Mouse (Mus musculus): ENCODE results near the gene Padi3. TPM values are rescaled to one million over a fixed set of nuclear protein-coding genes. Genes with fewer than 3 reads are reported as not detected.

The Padi3 gene
- total and polyA plus RNA-seq, 2 experiments = not detected

DNA sequence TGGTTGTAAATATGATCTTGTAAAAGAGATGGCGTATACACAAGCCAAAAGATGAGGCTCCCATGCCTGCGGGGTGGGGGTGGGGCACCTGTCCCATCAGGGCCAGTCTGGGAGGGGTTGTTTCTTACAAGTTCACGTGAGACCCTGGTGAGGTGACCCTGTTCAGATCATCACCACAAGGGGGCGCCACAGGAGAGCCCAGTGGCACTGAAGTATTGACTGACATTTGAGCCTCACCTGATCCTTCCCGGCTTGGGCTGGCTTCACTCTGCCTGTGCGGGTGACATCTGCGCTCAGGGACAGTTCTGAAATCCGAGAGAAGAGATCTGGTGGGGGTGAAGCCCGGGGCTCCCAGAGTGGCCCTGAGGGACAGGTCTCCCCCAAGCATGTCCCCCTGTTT is 47.3 kb downstream of the Padi3 start:
- no peaks in the 10 kb centered on the region for H3K79me2 ChIP-seq (ENCODE audit: control insufficient read depth, insufficient read depth, low read length)
- no peaks in the 10 kb centered on the region for H3K27me3 ChIP-seq (ENCODE audit: control insufficient read depth, insufficient read depth, low read length)
- no peak overlapping the region for H3K27ac ChIP-seq (replicated peaks; ENCODE audit: insufficient read depth, low read depth, low read length)
- WGBS = 19% methylated on average over 9 of the region's 9 CpGs
- no peak overlapping the region for H3K4me3 ChIP-seq (ENCODE audit: insufficient read depth, low read depth, low read length)
- no peak overlapping the region for H3K9ac ChIP-seq (ENCODE audit: low read depth, low read length)
- peak; percentile 12 for DNase-seq (ENCODE audit: extremely low read depth, low read depth, low spot score)
- H3K36me3 ChIP-seq (ENCODE audit: control insufficient read depth, insufficient read depth, low read length) = no peaks in the 10 kb centered on the region
- TF ChIP-seq POLR2A (IDR thresholded peaks at IDR 0.05; ENCODE audit: extremely low read depth, insufficient read depth, low read length) (no peak), CTCF (IDR thresholded peaks at IDR 0.05; ENCODE audit: low read depth, low read length) (peak; percentile 83)
- no peaks in the 10 kb centered on the region for H3K4me1 ChIP-seq (ENCODE audit: control insufficient read depth, insufficient read depth, low read length)

DNA sequence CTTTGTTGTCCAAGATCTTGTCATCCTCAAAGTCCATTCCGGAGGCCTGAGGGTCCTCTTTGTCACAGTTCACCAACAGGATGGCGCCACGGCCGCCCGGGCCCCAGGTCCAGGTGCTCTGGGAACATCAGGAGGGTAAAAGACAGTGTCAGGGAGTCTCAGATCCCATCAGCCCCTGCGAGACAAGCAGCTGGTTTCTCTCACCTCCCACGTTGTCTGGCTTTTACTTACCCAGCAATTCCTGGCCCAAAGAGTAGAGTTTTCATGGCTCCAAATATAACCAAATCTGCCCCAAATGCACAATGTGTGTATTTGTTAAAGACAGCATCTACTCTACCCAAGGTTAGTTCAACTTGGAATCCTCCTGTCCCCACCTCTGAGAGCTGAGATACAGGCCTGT is 48.8 kb downstream of the Padi3 start:
- no peaks in the 10 kb centered on the region for H3K36me3 ChIP-seq (ENCODE audit: control insufficient read depth, insufficient read depth, low read length)
- no peak overlapping the region for H3K27ac ChIP-seq (replicated peaks; ENCODE audit: insufficient read depth, low read depth, low read length)
- H3K9ac ChIP-seq (ENCODE audit: low read depth, low read length) = no peak overlapping the region
- H3K4me1 ChIP-seq (ENCODE audit: control insufficient read depth, insufficient read depth, low read length) = no peaks in the 10 kb centered on the region
- no peaks in the 10 kb centered on the region for H3K27me3 ChIP-seq (ENCODE audit: control insufficient read depth, insufficient read depth, low read length)
- WGBS = 91% methylated on average over 7 of the region's 7 CpGs
- no peaks in the 10 kb centered on the region for H3K79me2 ChIP-seq (ENCODE audit: control insufficient read depth, insufficient read depth, low read length)
- no peak overlapping the region for H3K4me3 ChIP-seq (ENCODE audit: insufficient read depth, low read depth, low read length)
- TF ChIP-seq CTCF (IDR thresholded peaks at IDR 0.05; ENCODE audit: low read depth, low read length) (no peak), POLR2A (IDR thresholded peaks at IDR 0.05; ENCODE audit: extremely low read depth, insufficient read depth, low read length) (no peak)
- no peak for DNase-seq (ENCODE audit: extremely low read depth, low read depth, low spot score)

DNA sequence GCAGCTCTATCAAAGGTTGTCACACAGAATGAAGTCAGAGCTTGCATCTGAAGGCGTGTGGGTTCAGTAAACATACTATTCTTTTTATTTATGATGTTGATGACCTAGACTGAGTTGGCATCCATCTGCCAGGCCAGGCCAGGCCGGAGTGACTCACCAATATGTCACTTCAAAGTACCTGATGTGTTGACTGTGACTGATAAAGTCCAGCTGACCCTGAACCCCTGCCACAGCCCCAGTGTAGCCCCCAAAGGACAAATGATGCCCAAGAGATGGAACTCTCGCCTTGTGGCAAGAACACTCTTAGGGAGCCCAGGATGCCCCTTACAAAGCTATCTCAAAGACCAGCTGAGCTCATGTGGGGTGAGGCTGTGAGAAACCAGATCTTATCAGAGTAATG is 54.6 kb downstream of the Padi3 start:
- no peak for DNase-seq (ENCODE audit: extremely low read depth, low read depth, low spot score)

DNA sequence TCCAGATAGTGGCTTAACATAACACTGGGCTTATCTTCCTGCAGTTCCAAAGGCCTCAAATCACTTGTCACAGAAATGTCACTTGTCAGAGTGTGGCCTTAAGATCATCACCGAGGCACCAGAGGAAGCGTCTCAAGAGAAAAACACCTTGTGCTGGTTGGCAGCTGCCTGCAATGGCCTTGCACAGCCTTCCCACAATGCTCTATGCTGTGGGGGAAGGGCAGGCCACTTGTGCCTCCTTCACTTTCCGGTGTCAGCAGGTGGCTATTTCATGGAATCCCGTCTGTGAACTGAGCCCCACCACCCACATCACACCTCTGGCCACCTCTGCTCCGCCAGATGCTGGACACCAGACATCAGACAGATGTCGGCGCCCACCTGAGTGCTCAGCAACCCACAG is 57.1 kb downstream of the Padi3 start:
- no peak for DNase-seq (ENCODE audit: extremely low read depth, low read depth, low spot score)
- TF ChIP-seq POLR2A (IDR thresholded peaks at IDR 0.05; ENCODE audit: extremely low read depth, insufficient read depth, low read length) (no peak), CTCF (IDR thresholded peaks at IDR 0.05; ENCODE audit: low read depth, low read length) (no peak)

More for the DNA sequence above, 54.6 kb downstream of the Padi3 start:
- H3K27ac ChIP-seq (replicated peaks; ENCODE audit: insufficient read depth, low read depth, low read length) = no peak overlapping the region
- no peaks in the 10 kb centered on the region for H3K79me2 ChIP-seq (ENCODE audit: control insufficient read depth, insufficient read depth, low read length)
- no peaks in the 10 kb centered on the region for H3K27me3 ChIP-seq (ENCODE audit: control insufficient read depth, insufficient read depth, low read length)
- WGBS = 79% methylated on average over 3 of the region's 3 CpGs
- H3K36me3 ChIP-seq (ENCODE audit: control insufficient read depth, insufficient read depth, low read length) = no peaks in the 10 kb centered on the region
- H3K4me1 ChIP-seq (ENCODE audit: control insufficient read depth, insufficient read depth, low read length) = no peaks in the 10 kb centered on the region
- TF ChIP-seq CTCF (IDR thresholded peaks at IDR 0.05; ENCODE audit: low read depth, low read length) (no peak), POLR2A (IDR thresholded peaks at IDR 0.05; ENCODE audit: extremely low read depth, insufficient read depth, low read length) (no peak)
- H3K4me3 ChIP-seq (ENCODE audit: insufficient read depth, low read depth, low read length) = no peak overlapping the region
- no peak overlapping the region for H3K9ac ChIP-seq (ENCODE audit: low read depth, low read length)

DNA sequence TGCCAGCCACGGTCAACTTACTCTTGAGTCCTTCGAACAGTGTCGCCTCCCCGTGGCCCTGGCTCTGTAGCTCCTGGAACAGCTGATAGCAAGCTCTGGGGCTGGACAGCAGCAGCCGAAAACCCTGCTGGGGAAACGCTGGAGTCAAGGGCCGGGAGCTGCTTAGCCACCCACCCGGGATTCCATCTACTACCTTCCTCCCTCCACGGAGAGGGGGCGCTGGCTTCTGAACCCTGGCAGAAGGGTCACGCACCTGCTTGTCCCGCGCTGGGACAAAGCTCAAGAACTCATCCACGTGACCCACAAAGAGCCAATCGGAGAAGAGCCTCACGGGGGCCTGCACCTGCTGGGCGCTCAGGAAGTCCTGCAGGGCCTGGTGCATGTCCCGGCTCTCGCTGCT is 60.1 kb downstream of the Padi3 start:
- DNase-seq (ENCODE audit: extremely low read depth, low read depth, low spot score) = peak; percentile 34
- no peak for TF ChIP-seq POLR2A (IDR thresholded peaks at IDR 0.05; ENCODE audit: extremely low read depth, insufficient read depth, low read length)
- no peak for TF ChIP-seq CTCF (IDR thresholded peaks at IDR 0.05; ENCODE audit: low read depth, low read length)
- Histone ChIP-seq H3K9ac (ENCODE audit: low read depth, low read length) (no peak overlapping the region), H3K79me2 (ENCODE audit: control insufficient read depth, insufficient read depth, low read length) (no peaks in the 10 kb centered on the region), H3K27ac (replicated peaks; ENCODE audit: insufficient read depth, low read depth, low read length) (no peak overlapping the region), H3K36me3 (ENCODE audit: control insufficient read depth, insufficient read depth, low read length) (no peaks in the 10 kb centered on the region), H3K4me1 (ENCODE audit: control insufficient read depth, insufficient read depth, low read length) (no peaks in the 10 kb centered on the region), H3K27me3 (ENCODE audit: control insufficient read depth, insufficient read depth, low read length) (no peaks in the 10 kb centered on the region), H3K4me3 (ENCODE audit: insufficient read depth, low read depth, low read length) (peak overlapping the region; percentile 7; the same call in 1 of the 2 replicates)
- 10% methylated on average over 19 of the region's 19 CpGs for WGBS

More for the DNA sequence above, 57.1 kb downstream of the Padi3 start:
- Histone ChIP-seq H3K4me3 (ENCODE audit: insufficient read depth, low read depth, low read length) (no peak overlapping the region), H3K9ac (ENCODE audit: low read depth, low read length) (no peak overlapping the region), H3K4me1 (ENCODE audit: control insufficient read depth, insufficient read depth, low read length) (no peaks in the 10 kb centered on the region), H3K36me3 (ENCODE audit: control insufficient read depth, insufficient read depth, low read length) (no peaks in the 10 kb centered on the region), H3K79me2 (ENCODE audit: control insufficient read depth, insufficient read depth, low read length) (no peaks in the 10 kb centered on the region), H3K27me3 (ENCODE audit: control insufficient read depth, insufficient read depth, low read length) (no peaks in the 10 kb centered on the region), H3K27ac (replicated peaks; ENCODE audit: insufficient read depth, low read depth, low read length) (no peak overlapping the region)
- 73% methylated on average over 7 of the region's 7 CpGs for WGBS

DNA sequence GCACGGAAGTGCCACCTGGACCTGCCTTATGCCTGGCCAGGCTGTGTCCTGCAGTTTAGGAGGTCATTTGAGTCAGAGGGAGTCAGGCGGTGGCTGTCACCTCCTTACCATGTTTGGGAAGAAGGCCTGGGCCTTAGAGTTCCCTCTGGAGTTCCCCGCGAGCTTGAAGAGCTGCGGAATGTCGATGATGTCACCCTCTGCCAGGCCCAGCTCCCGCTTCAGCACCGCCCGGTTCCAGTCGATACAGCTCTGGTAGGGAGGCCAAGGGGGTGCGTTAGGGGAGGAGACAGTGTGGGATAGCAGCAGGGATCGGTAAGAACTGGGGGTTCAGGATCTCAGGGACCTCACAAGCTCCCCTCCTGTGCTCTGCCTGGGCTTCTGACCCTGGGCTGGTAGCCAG is 62.5 kb downstream of the Padi3 start:
- 35% methylated on average over 12 of the region's 12 CpGs for WGBS
- no peak for DNase-seq (ENCODE audit: extremely low read depth, low read depth, low spot score)
- Histone ChIP-seq H3K4me1 (ENCODE audit: control insufficient read depth, insufficient read depth, low read length) (no peaks in the 10 kb centered on the region), H3K36me3 (ENCODE audit: control insufficient read depth, insufficient read depth, low read length) (no peaks in the 10 kb centered on the region), H3K4me3 (ENCODE audit: insufficient read depth, low read depth, low read length) (no peak overlapping the region), H3K27me3 (ENCODE audit: control insufficient read depth, insufficient read depth, low read length) (no peaks in the 10 kb centered on the region), H3K9ac (ENCODE audit: low read depth, low read length) (no peak overlapping the region), H3K79me2 (ENCODE audit: control insufficient read depth, insufficient read depth, low read length) (no peaks in the 10 kb centered on the region), H3K27ac (replicated peaks; ENCODE audit: insufficient read depth, low read depth, low read length) (no peak overlapping the region)
- no peak for TF ChIP-seq CTCF (IDR thresholded peaks at IDR 0.05; ENCODE audit: low read depth, low read length)
- TF ChIP-seq POLR2A (IDR thresholded peaks at IDR 0.05; ENCODE audit: extremely low read depth, insufficient read depth, low read length) = no peak
